Mouse (Mus musculus) urinary bladder, postnatal 4 days (tissue): Measurements from ENCODE around the gene Rnf207.

Source experiments
- DNase-seq, 2 experiments: peaks; one replicate each; pipeline ENCODE4 v3.0.0; 2021 to 2022; ENCODE audit warnings: low spot score in 2 of 2

Gene Rnf207

GRCm38 (mm10) chr4:152328691-152329090 lies 9.9 kb upstream of the Rnf207 start:
- DNase-seq: no peak

GRCm38 (mm10) chr4:152326543-152326942 lies 7.8 kb upstream of the Rnf207 start:
- no peak for DNase-seq

GRCm38 (mm10) chr4:152325574-152326411 lies 7.0 kb upstream of the Rnf207 start, which contains the start of gene Rpl22:
Rpl22 (plus strand) TSS chr4:152325742.
- peak; percentile 91 to 92 for DNase-seq

- no peak for DNase-seq
Measured at GRCm38 (mm10) chr4:152324641-152325562, 6.1 kb upstream of the Rnf207 start.

GRCm38 (mm10) chr4:152321464-152321863 lies 2.7 kb upstream of the Rnf207 start:
- no peak for DNase-seq

GRCm38 (mm10) chr4:152317631-152318033 lies 1.2 kb downstream of the Rnf207 start:
- DNase-seq: no peak

GRCm38 (mm10) chr4:152315498-152316213 lies 3.1 kb downstream of the Rnf207 start:
- DNase-seq: no peak

GRCm38 (mm10) chr4:152313934-152314333 lies 4.9 kb downstream of the Rnf207 start:
- no peak for DNase-seq

GRCm38 (mm10) chr4:152313211-152313632 lies 5.6 kb downstream of the Rnf207 start:
- no peak for DNase-seq

GRCm38 (mm10) chr4:152312186-152312585 lies 6.6 kb downstream of the Rnf207 start:
- DNase-seq: no peak

- no peak for DNase-seq
Measured at GRCm38 (mm10) chr4:152307542-152307941, 11.3 kb downstream of the Rnf207 start.

GRCm38 (mm10) chr4:152305991-152306390 lies 12.8 kb downstream of the Rnf207 start:
- no peak for DNase-seq

GRCm38 (mm10) chr4:152304685-152305084 lies 14.1 kb downstream of the Rnf207 start:
- DNase-seq: no peak

- no peak for DNase-seq
Measured at GRCm38 (mm10) chr4:152303172-152303571, 15.6 kb downstream of the Rnf207 start.

GRCm38 (mm10) chr4:152302012-152302411 lies 16.8 kb downstream of the Rnf207 start:
- no peak for DNase-seq

GRCm38 (mm10) chr4:152300375-152300774 lies 18.4 kb downstream of the Rnf207 start:
- no peak for DNase-seq

GRCm38 (mm10) chr4:152298836-152299235 lies 20.0 kb downstream of the Rnf207 start:
- no peak for DNase-seq

GRCm38 (mm10) chr4:152296874-152297861 lies 21.6 kb downstream of the Rnf207 start, which contains the start of gene Icmt:
Icmt (plus strand) TSS chr4:152297227.
- DNase-seq: peak; percentile 100

- no peak for DNase-seq
Measured at GRCm38 (mm10) chr4:152296371-152296770, 22.4 kb downstream of the Rnf207 start.

GRCm38 (mm10) chr4:152295916-152296315 lies 22.9 kb downstream of the Rnf207 start:
- DNase-seq: no peak
